Mouse (Mus musculus): ENCODE measurements around the gene Chchd1. TPM values are rescaled to one million over a fixed set of nuclear protein-coding genes. Genes with fewer than 3 reads are reported as not detected.

The Chchd1 gene
- polyA plus RNA-seq, 1 experiment from 2014 or later: 191 TPM

DNA sequence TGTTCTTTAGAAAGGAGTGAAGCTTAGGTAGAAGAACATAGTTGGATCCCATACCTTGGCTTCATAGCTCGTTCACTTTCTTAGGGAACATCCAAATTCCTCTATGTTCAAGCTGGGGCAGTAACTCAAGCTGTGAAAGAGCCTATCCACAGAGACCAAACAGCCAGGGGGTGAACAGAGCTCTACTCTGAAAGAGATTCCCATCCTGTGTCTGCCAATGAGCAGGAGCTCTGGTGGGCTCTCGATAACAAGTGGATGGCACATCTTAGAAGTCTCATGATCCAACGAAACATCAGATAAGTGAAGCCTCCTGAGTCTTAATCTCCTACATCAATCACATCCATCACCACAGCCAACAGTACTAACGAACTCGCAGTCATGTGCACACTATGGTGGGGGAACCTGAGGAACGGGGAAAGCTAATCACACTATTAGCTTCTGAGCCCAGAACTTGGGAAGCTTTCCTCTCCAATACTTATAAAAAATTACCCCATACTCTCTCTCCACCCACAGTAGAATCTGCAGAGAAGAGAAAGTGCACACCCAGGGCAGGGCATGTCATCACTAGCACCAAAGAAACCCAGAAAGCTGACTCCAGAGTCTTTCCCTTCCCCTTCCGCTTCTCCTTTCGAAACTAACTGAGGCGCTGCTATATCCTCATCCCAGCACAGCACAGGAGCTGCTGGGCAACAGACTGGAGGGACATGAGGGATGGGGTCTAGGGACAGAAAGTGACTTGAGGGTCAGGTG lies 28.2 kb downstream of the Chchd1 start:
- ATAC-seq (ENCODE audit: low read depth): no peak
- Histone ChIP-seq H3K27ac (ENCODE audit: low read length) (no peak overlapping the region), H3K36me3 (ENCODE audit: control insufficient read depth, insufficient read depth, low read length) (peaks cover 29% of the 10 kb centered on the region), H3K4me1 (replicated peaks; ENCODE audit: control insufficient read depth, insufficient read depth, low read length) (peaks cover 8% of the 10 kb centered on the region), H3K27me3 (ENCODE audit: control insufficient read depth, insufficient read depth, low read depth, low read length) (no peaks in the 10 kb centered on the region), H3K9me3 (ENCODE audit: control insufficient read depth, low read length) (no peaks in the 10 kb centered on the region), H3K4me2 (ENCODE audit: low read depth, low read length) (no peak overlapping the region), H3K4me3 (ENCODE audit: low read length) (no peak overlapping the region), H3K9ac (ENCODE audit: low read length) (no peak overlapping the region)
- 84% methylated on average over 9 of the region's 9 CpGs for WGBS

DNA sequence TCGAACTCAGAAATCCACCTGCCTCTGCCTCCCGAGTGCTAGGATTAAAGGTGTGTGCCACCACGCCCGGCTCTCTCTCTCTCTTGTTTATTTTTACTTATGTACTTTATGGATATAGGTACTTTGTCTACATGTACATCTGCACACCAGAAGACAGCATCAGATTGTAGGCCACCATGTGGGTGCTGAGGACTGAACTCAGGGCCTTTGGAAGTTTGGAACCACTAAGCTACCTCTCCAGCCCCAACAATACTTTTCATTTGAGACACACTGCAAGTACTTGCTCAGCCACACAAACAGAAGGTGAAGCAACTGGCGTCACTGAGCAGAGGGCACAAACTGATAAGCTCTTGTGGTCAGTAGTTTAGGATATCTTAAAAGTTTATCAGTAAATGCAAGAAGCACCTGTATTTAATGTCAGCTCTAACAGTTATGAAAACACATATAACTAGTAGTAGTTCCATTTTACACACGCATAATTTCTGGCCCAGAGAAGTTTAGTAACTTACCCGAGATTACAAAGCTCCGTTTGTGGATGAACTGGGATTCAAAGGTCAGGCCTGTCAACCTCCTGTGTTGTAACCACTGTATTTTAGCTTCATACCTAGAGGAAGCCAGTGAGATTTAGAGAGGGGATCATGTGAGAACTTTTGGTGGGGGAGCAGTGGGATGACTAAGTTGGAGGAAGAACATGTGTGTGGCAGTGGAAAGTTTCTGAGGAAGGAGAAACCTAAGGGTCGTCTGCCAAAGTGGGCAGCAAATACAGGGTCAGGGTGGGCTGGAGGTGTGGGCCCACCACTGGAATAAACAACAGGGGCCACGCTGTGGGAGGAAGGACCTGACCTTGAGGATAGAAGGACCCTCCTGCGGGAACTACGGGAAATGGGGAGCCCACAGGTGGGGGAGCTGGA lies 30.5 kb downstream of the Chchd1 start:
- no peak; the same call in 1 of the 2 replicates for ATAC-seq (ENCODE audit: low read depth)
- peaks cover 8% of the 10 kb centered on the region for H3K4me1 ChIP-seq (replicated peaks; ENCODE audit: control insufficient read depth, insufficient read depth, low read length)
- WGBS: 36% methylated on average over 12 of the region's 12 CpGs
- H3K27me3 ChIP-seq (ENCODE audit: control insufficient read depth, insufficient read depth, low read depth, low read length): no peaks in the 10 kb centered on the region
- peak overlapping the region; percentile 83 for H3K4me2 ChIP-seq (ENCODE audit: low read depth, low read length)
- H3K9me3 ChIP-seq (ENCODE audit: control insufficient read depth, low read length): no peaks in the 10 kb centered on the region
- peak overlapping the region; percentile 91 for H3K27ac ChIP-seq (ENCODE audit: low read length)
- H3K4me3 ChIP-seq (ENCODE audit: low read length): peak overlapping the region; percentile 80
- H3K9ac ChIP-seq (ENCODE audit: low read length): peak overlapping the region; percentile 91
- peaks cover 24% of the 10 kb centered on the region for H3K36me3 ChIP-seq (ENCODE audit: control insufficient read depth, insufficient read depth, low read length)

DNA sequence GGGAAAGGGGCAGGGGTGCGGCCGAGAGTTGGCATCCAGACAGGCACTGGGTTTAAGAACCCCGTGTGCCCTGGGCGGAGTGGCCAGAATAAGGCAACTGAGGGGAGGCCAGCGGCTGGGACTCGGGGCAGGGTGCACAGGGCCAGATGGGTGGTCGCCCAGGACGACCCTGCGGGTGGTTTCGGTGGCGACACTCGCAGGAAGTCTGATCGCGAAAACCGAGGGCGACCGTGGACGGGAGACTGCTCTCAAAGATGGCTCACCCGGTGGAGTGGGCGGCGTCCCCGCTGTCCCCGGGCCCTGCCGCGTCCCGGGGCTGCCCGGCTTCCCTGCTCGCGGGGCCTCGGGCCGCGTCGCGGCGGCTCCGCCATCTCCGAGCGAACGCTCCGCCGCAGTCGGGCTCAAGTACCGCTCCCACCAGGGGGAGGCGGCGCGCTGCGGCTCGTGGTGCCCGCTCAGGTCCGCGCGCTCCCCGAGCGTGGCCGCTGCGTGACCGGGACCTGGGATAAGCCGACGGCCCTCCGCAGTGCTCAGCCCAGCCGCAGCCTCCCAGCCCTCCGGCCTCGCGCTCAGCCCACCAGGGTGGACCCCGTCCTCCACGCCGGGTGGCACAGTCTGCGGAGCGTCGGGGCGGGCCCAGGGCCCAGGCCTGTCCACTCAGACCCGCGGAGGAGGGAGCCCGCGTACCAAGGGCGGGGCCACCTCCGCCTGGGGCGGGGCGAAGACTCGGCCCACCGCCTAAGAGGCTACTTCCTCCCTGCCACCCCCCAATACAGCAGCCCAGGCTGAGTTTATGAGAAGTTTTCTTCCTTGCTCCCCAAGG lies 31.4 kb downstream of the Chchd1 start, which contains the start of gene Ndst2:
Ndst2 (minus strand) TSS at position 611 of the 823 bp plus-strand sequence.
- Histone ChIP-seq H3K27ac (ENCODE audit: low read length) (peak within 1 kb of the TSS; percentile 91), H3K4me1 (replicated peaks; ENCODE audit: control insufficient read depth, insufficient read depth, low read length) (peaks cover 8% of the 10 kb centered on the region), H3K9me3 (ENCODE audit: control insufficient read depth, low read length) (no peaks in the 10 kb centered on the region), H3K27me3 (ENCODE audit: control insufficient read depth, insufficient read depth, low read depth, low read length) (no peaks in the 10 kb centered on the region), H3K4me3 (ENCODE audit: low read length) (peak within 1 kb of the TSS; percentile 80), H3K36me3 (ENCODE audit: control insufficient read depth, insufficient read depth, low read length) (peaks cover 20% of the 10 kb centered on the region), H3K4me2 (ENCODE audit: low read depth, low read length) (peak within 1 kb of the TSS; percentile 83), H3K9ac (ENCODE audit: low read length) (peak within 1 kb of the TSS; percentile 91)
- ATAC-seq (ENCODE audit: low read depth): peak; percentile 99
- under 1% methylated on average over 65 of the region's 81 CpGs for WGBS

GRCm38 (mm10) chr14:20735052-20735451 lies 32.2 kb downstream of the Chchd1 start:
- Histone ChIP-seq H3K36me3 (ENCODE audit: control insufficient read depth, insufficient read depth, low read length) (peaks cover 11% of the 10 kb centered on the region), H3K4me3 (ENCODE audit: low read length) (no peak overlapping the region), H3K4me2 (ENCODE audit: low read depth, low read length) (no peak overlapping the region), H3K4me1 (replicated peaks; ENCODE audit: control insufficient read depth, insufficient read depth, low read length) (peaks cover 8% of the 10 kb centered on the region), H3K27ac (ENCODE audit: low read length) (peak overlapping the region; percentile 3; the same call in 1 of the 2 replicates), H3K9ac (ENCODE audit: low read length) (no peak overlapping the region), H3K27me3 (ENCODE audit: control insufficient read depth, insufficient read depth, low read depth, low read length) (no peaks in the 10 kb centered on the region), H3K9me3 (ENCODE audit: control insufficient read depth, low read length) (no peaks in the 10 kb centered on the region)
- 39% methylated on average over 2 of the region's 2 CpGs for WGBS
- ATAC-seq (ENCODE audit: low read depth): no peak

GRCm38 (mm10) chr14:20735892-20736390 lies 33.1 kb downstream of the Chchd1 start:
- ATAC-seq (ENCODE audit: low read depth): no peak
- no peak overlapping the region for H3K9ac ChIP-seq (ENCODE audit: low read length)
- no peak overlapping the region for H3K4me2 ChIP-seq (ENCODE audit: low read depth, low read length)
- H3K4me3 ChIP-seq (ENCODE audit: low read length): no peak overlapping the region
- H3K9me3 ChIP-seq (ENCODE audit: control insufficient read depth, low read length): no peaks in the 10 kb centered on the region
- H3K27me3 ChIP-seq (ENCODE audit: control insufficient read depth, insufficient read depth, low read depth, low read length): no peaks in the 10 kb centered on the region
- 76% methylated on average over 13 of the region's 13 CpGs for WGBS
- peaks cover 8% of the 10 kb centered on the region for H3K4me1 ChIP-seq (replicated peaks; ENCODE audit: control insufficient read depth, insufficient read depth, low read length)
- peaks cover 8% of the 10 kb centered on the region; the same call in 1 of the 2 replicates for H3K36me3 ChIP-seq (ENCODE audit: control insufficient read depth, insufficient read depth, low read length)
- H3K27ac ChIP-seq (ENCODE audit: low read length): no peak overlapping the region

- 33% methylated on average over 14 of the region's 14 CpGs for WGBS
- ATAC-seq (ENCODE audit: low read depth): no peak
- Histone ChIP-seq H3K27me3 (ENCODE audit: control insufficient read depth, insufficient read depth, low read depth, low read length) (no peaks in the 10 kb centered on the region), H3K27ac (ENCODE audit: low read length) (no peak overlapping the region), H3K9me3 (ENCODE audit: control insufficient read depth, low read length) (no peaks in the 10 kb centered on the region), H3K4me3 (ENCODE audit: low read length) (no peak overlapping the region), H3K4me1 (replicated peaks; ENCODE audit: control insufficient read depth, insufficient read depth, low read length) (peaks cover 8% of the 10 kb centered on the region), H3K36me3 (ENCODE audit: control insufficient read depth, insufficient read depth, low read length) (peaks cover 8% of the 10 kb centered on the region; the same call in 1 of the 2 replicates), H3K4me2 (ENCODE audit: low read depth, low read length) (no peak overlapping the region), H3K9ac (ENCODE audit: low read length) (no peak overlapping the region)
These were observed 34.5 kb downstream of the Chchd1 start for GRCm38 (mm10) chr14:20737306-20737705.

- Histone ChIP-seq H3K27ac (ENCODE audit: low read length) (no peak overlapping the region), H3K9me3 (ENCODE audit: control insufficient read depth, low read length) (no peaks in the 10 kb centered on the region), H3K27me3 (ENCODE audit: control insufficient read depth, insufficient read depth, low read depth, low read length) (no peaks in the 10 kb centered on the region), H3K4me1 (replicated peaks; ENCODE audit: control insufficient read depth, insufficient read depth, low read length) (peaks cover 2% of the 10 kb centered on the region), H3K4me2 (ENCODE audit: low read depth, low read length) (no peak overlapping the region), H3K36me3 (ENCODE audit: control insufficient read depth, insufficient read depth, low read length) (peaks cover 6% of the 10 kb centered on the region; the same call in 1 of the 2 replicates), H3K9ac (ENCODE audit: low read length) (no peak overlapping the region), H3K4me3 (ENCODE audit: low read length) (no peak overlapping the region)
- ATAC-seq (ENCODE audit: low read depth): no peak
- WGBS: 82% methylated on average over 8 of the region's 8 CpGs
These were observed 35.7 kb downstream of the Chchd1 start for GRCm38 (mm10) chr14:20738511-20738910.

- H3K27me3 ChIP-seq (ENCODE audit: control insufficient read depth, insufficient read depth, low read depth, low read length): no peaks in the 10 kb centered on the region
- peaks cover 9% of the 10 kb centered on the region for H3K36me3 ChIP-seq (ENCODE audit: control insufficient read depth, insufficient read depth, low read length)
- H3K27ac ChIP-seq (ENCODE audit: low read length): no peak overlapping the region
- no peak overlapping the region for H3K4me2 ChIP-seq (ENCODE audit: low read depth, low read length)
- no peak for ATAC-seq (ENCODE audit: low read depth)
- H3K9ac ChIP-seq (ENCODE audit: low read length): no peak overlapping the region
- no peaks in the 10 kb centered on the region for H3K9me3 ChIP-seq (ENCODE audit: control insufficient read depth, low read length)
- no peaks in the 10 kb centered on the region for H3K4me1 ChIP-seq (replicated peaks; ENCODE audit: control insufficient read depth, insufficient read depth, low read length)
- WGBS: 70% methylated on average over 9 of the region's 9 CpGs
- no peak overlapping the region for H3K4me3 ChIP-seq (ENCODE audit: low read length)
These were observed 38.5 kb downstream of the Chchd1 start for GRCm38 (mm10) chr14:20741301-20741700.
